Mouse (Mus musculus) lung, adult 2 months (tissue): ENCODE data around the gene Rpl29.

Experiments
- CTCF ChIP-seq: fragments of 200-500 bp; IDR thresholded peaks from 2 replicates; pipeline ENCODE4 v1.5.1; 2011; ENCODE audit warnings: mild to moderate bottlenecking, low read length, control low read depth; ENCODE audit not compliant: insufficient read depth
- POLR2A ChIP-seq: fragments of 200-500 bp; IDR thresholded peaks from 2 replicates; pipeline ENCODE4 v1.6.1; 2011; ENCODE audit warnings: low read depth, mild to moderate bottlenecking, control low read depth, low read length, borderline replicate concordance; ENCODE audit errors: extremely low read depth

- TF ChIP-seq POLR2A (no peak), CTCF (no peak)
These were observed 17.0 kb upstream of the Rpl29 start for GRCm38 (mm10) chr9:106412210-106412609.
